Mouse (Mus musculus): ENCODE measurements around the gene Rapgef1.

Gene Rapgef1

DNA sequence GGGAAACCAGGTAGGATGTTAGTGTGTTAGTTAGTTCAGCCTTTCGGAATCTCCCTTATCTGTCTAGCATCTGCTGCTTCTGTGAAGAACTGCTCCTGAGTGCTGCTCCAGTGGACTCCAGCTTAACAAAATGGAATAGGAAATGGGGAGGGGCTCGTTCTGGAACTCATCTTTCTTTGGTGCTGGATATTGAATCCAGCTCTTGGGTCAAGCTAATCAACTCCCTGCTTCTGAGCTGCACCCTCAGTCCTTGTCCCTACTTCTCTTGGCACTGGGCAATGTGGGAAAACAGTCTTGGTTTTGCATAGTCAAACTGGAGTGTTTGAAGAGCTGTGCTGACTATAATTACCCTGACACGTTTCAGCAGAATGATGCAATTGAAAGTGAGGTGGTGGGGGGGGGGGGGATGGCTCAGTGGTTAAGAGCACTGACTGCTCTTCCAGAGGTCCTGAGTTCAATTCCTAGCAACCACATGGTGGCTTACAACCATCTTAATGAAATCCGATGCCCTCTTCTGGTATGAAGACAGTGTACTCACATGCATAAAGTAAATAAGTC is 25.6 kb downstream of the Rapgef1 start:
- DNase-seq (ENCODE audit: low spot score): no peak

DNA sequence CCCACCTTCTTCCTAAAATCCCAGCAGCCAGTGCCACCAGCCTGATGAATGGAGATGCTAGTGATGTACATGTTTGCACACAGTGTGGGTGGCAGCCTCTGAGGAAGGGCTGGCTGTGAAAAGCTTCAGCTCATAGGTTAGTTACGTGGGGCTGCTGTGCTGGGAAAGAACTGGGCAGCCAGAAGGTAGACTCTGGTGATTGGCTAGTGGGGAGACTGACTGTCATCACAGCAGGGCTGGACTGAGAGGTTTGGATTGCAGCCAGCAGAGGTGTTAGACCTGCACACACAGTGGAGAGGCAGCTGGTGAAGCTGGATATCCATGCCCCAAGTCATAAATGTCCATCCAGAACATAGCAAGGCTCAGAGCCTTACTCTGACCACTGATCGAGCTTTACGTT is 27.1 kb downstream of the Rapgef1 start:
- DNase-seq (ENCODE audit: low spot score): no peak

DNA sequence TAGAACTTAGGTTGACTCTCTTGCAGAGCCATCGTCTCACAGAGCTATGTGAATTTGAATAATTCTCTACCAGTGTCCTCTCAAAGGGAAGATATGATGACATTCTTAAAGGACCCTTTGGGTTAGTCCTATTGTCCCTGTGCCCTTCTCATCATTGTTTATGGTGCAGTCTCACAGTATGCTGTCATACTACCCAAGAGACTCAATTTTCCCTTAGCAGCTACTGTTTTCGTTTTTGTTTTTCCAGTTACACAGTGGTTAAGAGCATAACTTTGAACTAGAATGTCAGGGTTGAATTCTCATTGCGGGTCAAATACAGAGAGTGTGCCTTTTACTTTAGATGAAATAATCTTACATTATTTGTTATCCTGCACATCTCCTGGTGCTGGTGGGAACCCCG is 27.6 kb downstream of the Rapgef1 start:
- no peak for DNase-seq (ENCODE audit: low spot score)

DNA sequence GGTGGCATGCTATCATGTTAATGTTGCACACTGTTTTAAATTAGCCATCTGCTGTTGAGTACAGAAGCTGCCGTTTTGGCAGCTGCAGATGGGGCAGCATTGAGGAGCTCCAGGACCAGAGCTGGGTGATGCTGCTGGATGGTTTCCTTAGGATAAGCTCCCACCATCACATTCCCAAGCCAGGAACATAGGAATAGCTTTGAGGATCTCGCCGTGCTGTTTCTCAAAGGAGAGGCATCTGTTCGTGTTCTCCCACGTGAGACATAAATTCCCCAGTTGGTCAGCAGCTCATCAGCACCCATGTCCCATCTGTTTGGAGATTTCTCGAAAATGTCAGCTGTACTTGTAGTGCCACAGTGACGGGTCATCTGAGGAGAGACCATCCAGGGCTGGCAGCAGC is 28.3 kb downstream of the Rapgef1 start:
- DNase-seq (ENCODE audit: low spot score): no peak

DNA sequence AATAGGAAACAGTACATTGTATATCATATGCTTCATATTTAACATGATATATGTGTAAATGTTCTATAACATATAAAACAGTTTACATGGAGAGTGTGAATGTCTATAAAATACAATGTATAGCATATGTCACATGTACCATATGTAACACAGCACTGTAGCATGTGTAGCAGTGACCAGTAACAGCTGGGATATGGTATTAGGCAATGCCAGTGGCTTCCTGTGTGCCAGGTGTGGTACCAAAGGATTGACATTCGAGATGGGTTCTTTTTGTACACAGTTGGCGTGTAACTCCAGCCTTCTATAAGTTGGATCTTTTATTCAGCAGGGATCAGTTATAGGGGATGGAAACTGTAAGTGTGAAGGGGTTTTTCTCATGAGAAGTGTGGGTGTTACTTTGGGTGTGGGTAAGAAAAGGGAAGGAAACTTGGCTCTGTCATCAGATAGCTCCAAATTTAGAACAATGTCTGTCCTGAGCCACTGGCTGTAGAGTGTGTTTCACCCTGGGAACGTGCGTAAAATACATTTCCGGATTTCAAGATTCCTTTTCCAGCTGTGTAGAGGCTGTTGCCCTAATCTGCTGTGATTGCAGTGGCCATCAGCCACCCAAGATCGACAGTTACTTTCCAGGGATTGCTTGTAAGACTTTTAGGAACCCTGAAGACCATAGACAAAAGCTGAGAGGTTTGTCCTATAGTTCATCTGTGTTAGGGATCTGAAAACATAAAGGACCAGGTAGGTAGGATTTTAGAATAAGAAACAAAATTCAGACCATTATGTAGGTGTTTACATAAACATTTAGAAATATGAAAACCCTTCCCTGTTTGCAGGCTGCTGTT is 29.7 kb downstream of the Rapgef1 start:
- DNase-seq (ENCODE audit: low spot score): no peak

DNA sequence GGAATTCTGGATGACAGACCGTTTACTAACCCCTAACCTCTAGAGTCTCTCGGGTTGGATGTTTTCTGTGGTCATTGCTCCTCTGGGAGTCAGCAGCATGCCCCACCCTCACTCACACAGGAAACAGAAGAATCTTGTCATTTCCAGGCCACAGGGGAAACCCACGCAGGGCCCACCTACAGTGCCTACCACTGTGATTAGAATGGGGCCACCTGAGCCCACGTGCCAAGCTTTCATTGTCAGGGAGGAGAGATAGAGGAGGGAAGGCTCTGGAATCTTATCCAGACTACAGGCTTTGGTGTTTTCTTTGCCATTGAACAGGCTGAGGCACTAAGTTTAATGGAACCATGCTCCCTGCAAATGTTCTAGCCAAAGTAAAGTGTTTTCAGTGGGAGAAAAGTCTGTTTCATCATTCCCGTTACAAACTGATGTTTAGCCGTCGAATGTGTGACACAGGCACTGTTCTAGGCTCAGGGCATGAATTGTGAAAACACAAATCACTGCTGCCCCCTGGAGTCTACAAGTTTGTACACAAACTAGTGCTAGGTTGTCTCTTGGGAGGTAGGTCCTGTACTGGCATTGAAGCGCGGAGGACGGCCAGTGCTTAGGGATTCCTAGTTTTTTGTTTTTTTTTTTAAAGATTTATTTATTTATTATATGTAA is 30.4 kb downstream of the Rapgef1 start:
- DNase-seq (ENCODE audit: low spot score): no peak

DNA sequence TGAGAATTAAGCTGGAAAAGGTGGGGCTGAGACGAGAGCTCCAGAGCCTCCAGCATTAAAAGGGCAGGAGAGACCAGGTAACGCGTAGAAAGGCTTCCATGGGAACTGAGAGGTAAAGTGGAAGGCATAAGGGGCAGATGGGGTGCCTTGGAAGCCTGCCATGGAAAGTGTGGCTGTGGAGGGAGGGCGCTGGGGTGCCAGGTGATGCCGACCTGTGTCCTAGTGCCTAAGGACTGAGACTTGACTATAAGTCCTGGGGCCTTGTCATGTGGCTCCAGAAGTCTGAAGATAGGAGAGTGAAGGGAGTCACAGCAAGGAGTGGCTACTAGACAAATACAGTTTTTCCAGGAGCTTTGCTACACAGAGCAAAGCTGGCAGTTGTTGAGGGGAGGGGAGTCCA is 32.4 kb downstream of the Rapgef1 start:
- DNase-seq (ENCODE audit: low spot score): no peak

DNA sequence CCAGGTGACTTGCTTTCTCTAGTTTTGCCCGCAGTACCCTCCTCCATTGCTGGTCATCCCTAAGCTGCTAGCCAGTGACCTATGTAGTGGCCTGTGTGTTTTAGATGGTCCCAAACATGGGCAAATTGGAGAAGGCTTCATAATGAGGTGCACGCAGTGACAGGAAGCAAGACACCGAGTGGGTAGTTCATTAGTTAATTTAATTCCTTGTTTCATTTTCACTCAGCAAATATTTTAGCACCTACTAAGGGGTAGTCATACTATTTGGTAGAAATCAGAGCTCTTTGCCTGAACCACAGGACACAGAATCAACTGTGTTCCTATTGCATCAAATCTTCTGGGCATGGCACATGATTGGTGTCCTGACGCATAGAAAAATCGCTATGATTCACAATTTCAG is 35.9 kb downstream of the Rapgef1 start:
- DNase-seq (ENCODE audit: low spot score): no peak

DNA sequence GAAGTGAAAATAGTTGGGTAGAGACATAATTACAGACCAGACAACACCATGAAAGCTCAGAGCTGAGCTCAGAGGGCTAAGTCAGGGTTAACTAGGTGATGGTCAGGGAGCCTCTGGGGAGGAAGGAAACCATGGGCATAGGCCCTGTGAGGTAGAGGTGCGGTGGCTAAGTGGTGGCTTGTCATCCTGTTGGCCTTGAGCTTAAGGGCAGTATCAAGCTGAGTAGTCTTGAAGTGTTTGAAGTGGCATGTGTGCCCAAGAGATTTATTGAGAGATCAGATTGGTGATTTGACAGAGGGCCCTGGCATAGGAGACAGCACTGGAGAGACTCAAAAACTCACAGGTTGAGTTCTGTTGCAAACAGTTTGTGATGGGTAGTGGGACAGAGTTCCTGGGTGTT is 36.6 kb downstream of the Rapgef1 start:
- no peak for DNase-seq (ENCODE audit: low spot score)

DNA sequence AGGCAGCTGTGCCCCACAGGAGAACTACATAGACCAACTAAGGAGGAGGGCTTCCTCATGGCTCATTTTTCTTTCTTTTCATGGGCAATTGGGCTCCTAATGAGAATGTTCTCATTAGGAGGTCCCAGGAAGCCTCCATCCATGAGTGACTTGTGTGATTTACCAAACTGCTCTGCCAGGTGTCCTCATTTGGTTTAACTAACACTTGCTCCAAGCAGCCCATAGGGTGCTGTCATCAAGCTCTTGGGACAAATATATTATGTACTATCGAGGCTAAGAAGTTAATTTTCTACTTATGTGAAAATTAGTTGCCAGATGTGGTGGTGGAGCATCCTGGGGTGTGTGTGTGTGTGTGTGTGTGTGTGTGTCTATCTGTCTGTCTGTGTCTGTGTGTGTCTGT is 37.6 kb downstream of the Rapgef1 start:
- DNase-seq (ENCODE audit: low spot score): no peak

DNA sequence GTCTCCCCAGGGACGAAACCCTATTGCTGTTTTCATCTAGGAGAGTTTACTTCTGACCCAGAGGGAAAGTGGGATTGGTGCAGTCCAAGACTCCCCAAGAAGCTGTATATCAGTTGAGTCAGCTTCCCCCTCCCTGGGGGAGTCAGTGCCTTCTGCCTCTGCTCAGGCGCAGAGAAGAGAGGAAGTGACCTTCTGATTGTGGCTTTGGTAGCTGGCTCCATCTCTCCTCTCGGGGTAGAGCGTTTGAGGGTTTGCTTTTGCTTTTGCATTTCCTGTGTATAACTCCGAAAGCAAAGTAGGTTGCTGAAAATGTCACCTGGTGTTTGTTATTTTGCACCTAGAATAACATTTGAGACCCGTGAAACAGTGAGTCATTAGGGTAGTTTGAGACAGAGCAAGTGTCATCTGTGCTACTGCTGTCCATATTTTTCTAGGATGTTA is 42.3 kb downstream of the Rapgef1 start:
- no peak for DNase-seq (ENCODE audit: low spot score)

DNA sequence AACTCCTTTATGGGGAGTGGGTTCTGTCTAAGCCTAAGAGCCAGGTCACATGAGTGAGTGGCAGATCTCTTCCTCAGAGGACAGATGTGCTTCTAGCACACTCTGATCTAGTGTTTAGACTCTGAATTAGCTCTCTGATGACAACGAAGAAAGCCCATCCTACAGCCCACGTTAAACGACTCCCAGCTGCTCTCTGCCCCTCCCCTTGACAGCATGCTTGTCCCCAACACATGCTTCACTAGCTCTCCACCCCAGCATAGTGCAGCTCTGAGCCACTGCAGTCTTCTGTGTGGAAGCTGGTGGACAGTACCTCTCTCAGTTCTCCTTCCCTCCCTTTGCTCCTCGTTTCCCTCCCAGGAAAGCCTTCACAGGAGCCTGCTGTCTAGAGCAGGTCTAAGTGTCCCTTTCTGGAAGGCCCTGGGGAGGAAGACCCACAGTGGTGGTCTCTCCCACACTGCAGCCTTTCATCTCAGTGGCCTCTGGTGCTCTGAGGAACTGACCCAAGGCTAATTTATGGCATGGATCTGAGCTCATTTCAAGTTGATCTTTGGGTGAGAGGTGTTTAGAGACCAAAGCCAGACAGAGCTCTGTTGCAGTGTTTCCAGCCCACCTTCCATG is 43.8 kb downstream of the Rapgef1 start:
- DNase-seq (ENCODE audit: low spot score): no peak

DNA sequence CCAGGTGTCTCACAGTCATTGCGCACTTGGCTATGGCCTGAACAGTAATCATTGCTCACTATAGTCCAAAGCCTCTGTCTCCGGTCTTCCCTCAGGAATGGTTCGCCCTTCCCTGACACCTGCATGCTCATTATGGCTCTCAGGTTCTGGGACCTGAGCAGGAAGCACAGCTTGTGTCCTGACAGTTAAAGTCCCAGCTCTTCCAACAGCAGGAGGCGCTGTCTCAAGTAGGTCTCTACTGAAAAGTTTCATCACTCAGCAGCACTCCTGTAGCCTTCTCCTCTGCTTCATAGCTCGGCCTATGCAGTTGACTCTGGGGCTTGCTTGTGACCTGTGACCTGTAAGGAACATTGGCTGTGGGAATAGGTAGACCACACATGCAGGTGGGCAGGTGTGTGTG is 45.9 kb downstream of the Rapgef1 start:
- no peak for DNase-seq (ENCODE audit: low spot score)

DNA sequence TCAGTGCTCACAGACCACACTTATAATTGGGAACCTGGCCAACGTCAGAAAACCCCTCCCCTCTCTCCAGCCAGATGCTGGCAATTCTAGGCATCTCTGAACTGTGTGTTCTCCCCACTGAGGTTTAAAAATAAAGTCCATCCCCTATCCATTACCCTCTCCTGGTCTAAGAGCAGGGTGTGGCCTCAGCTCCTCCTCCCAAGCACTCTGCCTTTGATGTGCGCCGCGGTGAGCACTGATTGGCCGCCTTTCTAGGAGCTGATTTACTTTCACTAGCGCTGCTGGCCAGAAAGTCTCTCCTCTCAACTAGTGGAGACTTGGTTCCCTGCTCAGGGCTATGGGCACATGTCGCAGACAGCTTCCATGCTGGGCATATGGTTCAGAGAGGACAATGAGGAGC is 47.1 kb downstream of the Rapgef1 start:
- DNase-seq (ENCODE audit: low spot score): no peak

DNA sequence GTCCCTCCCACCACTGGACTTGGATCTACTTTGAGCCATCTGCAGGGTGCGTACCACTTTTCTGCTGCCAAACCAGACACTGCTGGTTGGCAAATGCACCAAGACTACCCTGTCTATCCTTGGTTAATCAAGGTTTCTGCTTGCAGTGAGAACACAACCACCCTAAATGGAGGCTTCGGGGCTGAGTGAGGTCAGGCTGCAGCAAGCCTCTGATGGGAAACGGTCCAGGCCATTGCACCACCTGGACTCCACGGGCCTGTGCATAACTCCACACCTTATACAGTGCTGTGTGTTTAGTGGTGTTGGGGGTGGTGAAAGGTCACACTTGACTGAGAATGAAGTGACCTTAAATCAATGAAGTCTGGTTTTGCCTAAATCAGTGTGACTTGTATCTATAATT is 47.6 kb downstream of the Rapgef1 start:
- no peak for DNase-seq (ENCODE audit: low spot score)

DNA sequence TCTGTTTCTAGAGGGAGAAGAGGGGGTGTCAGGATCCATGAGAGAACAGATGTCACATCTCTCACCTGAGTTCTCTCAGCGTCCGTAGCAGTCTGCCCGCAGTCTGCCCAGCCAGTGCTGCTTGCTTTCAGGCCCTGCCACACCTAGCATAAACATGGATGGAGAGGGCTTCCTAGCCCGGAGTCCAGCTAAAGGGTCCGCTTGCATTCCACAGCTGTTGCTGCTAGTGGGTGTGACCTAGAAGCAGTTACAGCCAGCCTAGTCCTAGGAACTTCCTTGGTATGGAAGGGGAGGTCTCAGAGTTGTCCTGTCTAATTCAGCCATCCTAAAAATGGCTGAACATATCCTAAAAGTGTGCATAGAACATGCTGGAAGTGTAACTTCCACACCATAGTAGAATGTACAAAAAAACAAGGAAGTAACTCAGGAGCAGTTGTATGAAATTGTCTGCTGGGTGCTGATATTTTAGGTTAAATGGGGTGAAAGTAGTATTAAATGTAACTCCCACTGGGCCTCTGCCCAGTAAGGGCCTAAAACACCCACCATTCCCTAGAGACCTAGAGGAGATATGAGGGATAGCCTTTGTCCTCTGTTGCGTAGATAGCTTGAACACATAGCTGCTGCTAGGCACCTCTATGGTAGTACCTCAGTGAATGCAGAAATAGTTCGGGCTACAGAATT is 48.6 kb downstream of the Rapgef1 start:
- DNase-seq (ENCODE audit: low spot score): no peak

DNA sequence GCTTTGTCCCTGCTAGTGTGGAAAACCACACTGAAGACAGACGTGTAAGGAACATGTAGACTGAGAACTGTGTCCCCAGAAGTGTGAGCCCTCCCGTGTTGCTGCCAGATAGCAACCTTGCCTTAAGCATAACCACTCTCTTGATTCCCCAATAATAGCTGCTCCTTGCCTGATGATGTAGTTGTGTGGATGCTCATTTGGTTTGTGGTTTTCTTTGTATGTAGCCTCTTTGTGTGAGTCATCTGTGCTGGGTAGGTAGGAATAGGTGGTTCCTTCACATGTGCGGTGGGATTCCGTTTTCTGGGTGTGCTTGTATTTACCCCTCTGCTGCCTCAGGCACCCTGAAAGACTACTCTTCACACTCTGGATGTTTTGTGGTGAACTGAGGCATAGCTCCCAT is 49.4 kb downstream of the Rapgef1 start:
- DNase-seq (ENCODE audit: low spot score): no peak

DNA sequence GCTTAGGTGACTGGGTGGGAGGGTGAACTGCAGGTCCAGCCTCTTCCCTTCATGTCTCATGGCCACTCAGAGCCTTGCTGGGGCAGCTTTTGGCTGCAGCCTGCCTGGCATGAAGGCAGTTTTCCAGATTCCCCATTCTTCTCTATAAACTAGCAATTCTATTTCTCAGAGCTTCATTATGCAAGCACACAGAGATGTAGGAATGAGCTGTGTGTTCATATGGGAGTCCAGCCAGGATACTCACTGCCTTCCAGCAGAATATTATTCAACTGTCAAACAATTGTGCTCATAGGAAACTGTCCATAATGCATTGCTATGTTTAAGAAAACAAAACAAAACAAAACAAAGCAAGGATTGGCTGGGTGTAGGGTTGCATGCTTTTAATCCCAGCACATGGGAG is 50.2 kb downstream of the Rapgef1 start:
- DNase-seq (ENCODE audit: low spot score): no peak

DNA sequence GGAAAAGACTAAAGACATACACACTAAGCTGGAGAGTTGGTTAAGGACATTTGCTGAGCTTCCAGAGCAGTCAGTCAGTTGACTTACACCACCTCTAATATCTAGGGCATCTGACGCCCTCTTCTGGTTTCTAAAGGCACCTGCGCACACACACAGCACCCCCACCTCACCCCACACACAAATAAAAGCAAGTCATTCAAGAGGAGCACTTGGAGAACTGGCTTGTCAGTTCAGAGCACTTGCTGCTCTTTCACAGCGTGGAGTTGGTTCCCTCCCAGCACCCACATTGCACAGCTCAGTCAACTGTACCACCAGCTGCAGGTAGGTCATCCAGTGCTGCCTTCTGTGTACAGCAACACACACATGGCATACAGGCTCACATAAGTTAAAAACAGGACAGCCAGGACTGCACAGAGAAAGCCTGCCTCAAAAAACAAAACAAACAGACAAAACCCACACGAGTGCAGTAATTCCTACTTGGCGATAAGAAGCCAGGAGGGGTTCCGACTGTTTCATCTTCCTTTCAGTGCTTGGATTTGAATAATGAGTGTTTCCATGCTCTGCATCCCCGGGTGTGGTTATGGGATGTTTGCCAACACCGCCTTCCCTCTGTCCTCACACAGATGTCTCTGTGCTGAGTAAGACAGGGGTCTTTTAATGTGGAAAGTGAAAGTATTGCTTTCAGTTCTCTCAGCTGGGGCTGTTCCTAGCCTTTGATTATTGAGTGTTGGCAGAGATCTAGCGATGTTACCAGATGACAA is 50.9 kb downstream of the Rapgef1 start:
- DNase-seq (ENCODE audit: low spot score): no peak

DNA sequence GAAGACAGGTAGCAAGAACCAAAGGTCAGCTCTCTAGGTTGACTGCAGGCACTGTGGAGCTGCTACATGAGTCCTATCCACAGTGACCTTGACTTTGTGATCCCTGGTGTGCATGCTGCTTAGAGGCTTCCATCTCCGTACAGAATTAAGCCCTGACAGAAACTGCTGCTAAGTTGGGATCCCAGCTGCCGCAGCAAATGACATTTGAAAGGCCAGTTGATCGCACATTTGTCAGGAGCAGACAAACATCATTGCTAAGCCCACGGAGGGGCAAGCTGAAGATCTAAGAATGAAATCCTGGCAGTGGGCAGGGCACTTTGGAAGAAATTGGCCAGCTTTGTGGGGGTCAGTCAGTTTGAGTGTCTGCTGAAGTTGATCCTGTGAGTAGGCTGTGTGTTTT is 51.9 kb downstream of the Rapgef1 start:
- DNase-seq (ENCODE audit: low spot score): no peak

DNA sequence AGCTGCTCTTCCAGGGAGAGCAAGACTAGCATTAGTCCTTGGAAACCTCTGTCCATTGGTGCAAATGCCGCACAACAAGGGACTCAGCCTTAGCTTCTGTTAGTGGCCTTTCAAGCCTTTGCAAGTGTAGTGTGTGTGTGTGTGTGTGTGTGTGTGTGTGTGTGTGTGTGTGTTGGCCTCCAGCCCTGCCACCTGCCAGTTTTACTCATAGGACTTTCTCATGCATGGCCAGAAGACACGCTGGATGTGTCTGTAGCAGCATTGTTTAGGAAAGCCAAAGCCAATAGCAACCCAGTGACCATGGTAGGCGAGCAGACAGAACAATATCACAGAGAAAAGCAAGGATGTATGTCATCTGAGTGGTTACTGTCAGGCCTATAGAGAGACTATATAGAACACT is 52.3 kb downstream of the Rapgef1 start:
- DNase-seq (ENCODE audit: low spot score): no peak
